Mouse (Mus musculus) MEL (cell line): ENCODE data around the gene Edrf1. TPM values are rescaled to one million over a fixed set of nuclear protein-coding genes. Genes with fewer than 3 reads are reported as not detected.

Experiments
- DNase-seq: peaks from one replicate; pipeline ENCODE4 v3.0.0; 2011; ENCODE audit warnings: low read depth, low spot score
- H3K27ac ChIP-seq: 2 replicates; pipeline ENCODE4 v1.5.1; 2012; ENCODE audit warnings: low read depth, mild to moderate bottlenecking, control low read depth, low read length, moderate library complexity; ENCODE audit not compliant: control insufficient read depth
- H3K27me3 ChIP-seq, 2 experiments: fragments of 150-350 bp in 1 of 2; sonication (generic) in 1 of 2; 2 replicates each; pipeline ENCODE4 v1.6.1; 2012; ENCODE audit warnings: low read length in 2 of 2, mild to moderate bottlenecking in 2 of 2, improper control_type of control experiment in 1 of 2, moderate library complexity in 1 of 2; ENCODE audit not compliant: insufficient read depth in 2 of 2, control insufficient read depth in 1 of 2
- H3K36me3 ChIP-seq, 2 experiments: 2 replicates each; pipeline ENCODE4 v1.6.1; 2012 to 2014; ENCODE audit warnings: low read length in 2 of 2, improper control_type of control experiment in 1 of 2, inconsistent platforms in 1 of 2, mild to moderate bottlenecking in 1 of 2; ENCODE audit not compliant: insufficient read depth in 2 of 2, control insufficient read depth in 1 of 2
- H3K4me1 ChIP-seq, 2 experiments: fragments of 150-350 bp in 1 of 2; sonication (generic) in 1 of 2; 2 replicates each; pipeline ENCODE4 v1.6.1; 2012; ENCODE audit warnings: low read length in 2 of 2, improper control_type of control experiment in 1 of 2, mild to moderate bottlenecking in 1 of 2; ENCODE audit not compliant: insufficient read depth in 2 of 2, control insufficient read depth in 1 of 2
- H3K4me3 ChIP-seq, 2 experiments: fragments of 150-350 bp in 1 of 2; sonication (generic) in 1 of 2; 2 replicates each; pipeline ENCODE4 v1.5.1; 2012; ENCODE audit warnings: low read depth in 2 of 2, low read length in 2 of 2, mild to moderate bottlenecking in 2 of 2, moderate library complexity in 2 of 2, control low read depth in 1 of 2, improper control_type of control experiment in 1 of 2; ENCODE audit not compliant: control insufficient read depth in 1 of 2, insufficient read depth in 1 of 2
- H3K79me2 ChIP-seq: 2 replicates; pipeline ENCODE4 v1.6.1; 2012; ENCODE audit warnings: mild to moderate bottlenecking, low read length, moderate library complexity; ENCODE audit not compliant: control insufficient read depth, poor library complexity, insufficient read depth
- H3K9ac ChIP-seq: 2 replicates; pipeline ENCODE4 v1.6.1; 2012; ENCODE audit warnings: low read depth, mild to moderate bottlenecking, control low read depth, low read length, moderate library complexity; ENCODE audit not compliant: control insufficient read depth, poor library complexity, severe bottlenecking
- H3K9me3 ChIP-seq: fragments of 150-350 bp; sonication (generic); replicated peaks from 2 replicates; pipeline ENCODE4 v1.6.1; 2012; ENCODE audit warnings: mild to moderate bottlenecking, low read length, improper control_type of control experiment, moderate library complexity; ENCODE audit not compliant: insufficient read depth
- CHD1 ChIP-seq: IDR thresholded peaks from 2 replicates; pipeline ENCODE4 v1.6.1; 2012; ENCODE audit warnings: low read depth, mild to moderate bottlenecking, inconsistent platforms, low read length, improper control_type of control experiment
- CHD2 ChIP-seq: IDR thresholded peaks from 2 replicates; pipeline ENCODE4 v1.6.1; 2011; ENCODE audit warnings: low read length, improper control_type of control experiment
- CTCF ChIP-seq, 3 experiments: IDR thresholded peaks in 2 of 3; conservative IDR thresholded peaks in 1 of 3; 2 replicates each; pipeline ENCODE4 v1.5.1; 2011 to 2012; ENCODE audit warnings: low read length in 3 of 3, low read depth in 2 of 3, mild to moderate bottlenecking in 2 of 3, improper control_type of control experiment in 1 of 3, inconsistent platforms in 1 of 3, mixed read lengths in 1 of 3, moderate library complexity in 1 of 3; ENCODE audit not compliant: control insufficient read depth in 1 of 3, insufficient read depth in 1 of 3, poor library complexity in 1 of 3, severe bottlenecking in 1 of 3
- E2F4 ChIP-seq: IDR thresholded peaks from 2 replicates; pipeline ENCODE4 v1.6.1; 2011; ENCODE audit warnings: low read depth, low read length, improper control_type of control experiment, borderline replicate concordance
- GATA1 ChIP-seq: IDR thresholded peaks from 2 replicates; pipeline ENCODE4 v1.6.1; 2011; ENCODE audit warnings: low read depth, low read length, improper control_type of control experiment
- HCFC1 ChIP-seq: IDR thresholded peaks from 2 replicates; pipeline ENCODE4 v1.6.1; 2012; ENCODE audit warnings: low read depth, mild to moderate bottlenecking, inconsistent platforms, low read length, improper control_type of control experiment, moderate library complexity
- MAX ChIP-seq: IDR thresholded peaks from 2 replicates; pipeline ENCODE4 v1.6.1; 2011; ENCODE audit warnings: low read length, improper control_type of control experiment
- MYB ChIP-seq: IDR thresholded peaks from 2 replicates; pipeline ENCODE4 v1.6.1; 2011; ENCODE audit warnings: mild to moderate bottlenecking, low read depth, low read length, improper control_type of control experiment
- MYC ChIP-seq: IDR thresholded peaks from 2 replicates; pipeline ENCODE4 v1.6.1; 2011; ENCODE audit warnings: low read depth, mild to moderate bottlenecking, low read length, improper control_type of control experiment, moderate library complexity
- POLR2A ChIP-seq, 2 experiments: IDR thresholded peaks; 2 replicates each; pipeline ENCODE4 v1.6.1; 2011 to 2012; ENCODE audit warnings: low read length in 2 of 2, mild to moderate bottlenecking in 2 of 2, control low read depth in 1 of 2, improper control_type of control experiment in 1 of 2, low read depth in 1 of 2, moderate library complexity in 1 of 2; ENCODE audit not compliant: control insufficient read depth in 1 of 2, insufficient read depth in 1 of 2, poor library complexity in 1 of 2
- POLR2AphosphoS2 ChIP-seq: IDR thresholded peaks from 2 replicates; pipeline ENCODE4 v1.6.1; 2011; ENCODE audit warnings: low read length, improper control_type of control experiment
- POLR2AphosphoS5 ChIP-seq: IDR thresholded peaks from 2 replicates; pipeline ENCODE4 v1.6.1; 2012; ENCODE audit warnings: low read depth, borderline replicate concordance, mild to moderate bottlenecking, inconsistent platforms, low read length, moderate library complexity, mixed read lengths
- RAD21 ChIP-seq: IDR thresholded peaks from 2 replicates; pipeline ENCODE4 v1.6.1; 2011; ENCODE audit warnings: mild to moderate bottlenecking, low read depth, low read length, improper control_type of control experiment
- SIN3A ChIP-seq: IDR thresholded peaks from 2 replicates; pipeline ENCODE4 v1.6.1; 2012; ENCODE audit warnings: low read length, improper control_type of control experiment, inconsistent platforms
- TBP ChIP-seq: IDR thresholded peaks from 2 replicates; pipeline ENCODE4 v1.8.0; 2011; ENCODE audit warnings: low read depth, low read length, improper control_type of control experiment
- UBTF ChIP-seq: IDR thresholded peaks from 2 replicates; pipeline ENCODE4 v1.6.1; 2012; ENCODE audit warnings: low read depth, mild to moderate bottlenecking, inconsistent platforms, low read length, improper control_type of control experiment, moderate library complexity, borderline replicate concordance; ENCODE audit not compliant: insufficient read depth
- USF1 ChIP-seq: IDR thresholded peaks from 2 replicates; pipeline ENCODE4 v1.6.1; 2014; ENCODE audit warnings: low read depth, mild to moderate bottlenecking, inconsistent platforms, low read length, improper control_type of control experiment, moderate library complexity
- USF2 ChIP-seq, 2 experiments: IDR thresholded peaks; 2 replicates each; pipeline ENCODE4 v1.6.1; 2011 to 2012; ENCODE audit warnings: improper control_type of control experiment in 2 of 2, low read length in 2 of 2, borderline replicate concordance in 1 of 2, inconsistent platforms in 1 of 2, low read depth in 1 of 2, mild to moderate bottlenecking in 1 of 2; ENCODE audit not compliant: insufficient read depth in 1 of 2
- ZMIZ1 ChIP-seq: IDR thresholded peaks from 2 replicates; pipeline ENCODE4 v1.6.1; 2012; ENCODE audit warnings: low read depth, mild to moderate bottlenecking, inconsistent platforms, low read length, improper control_type of control experiment, moderate library complexity
- polyA plus RNA-seq, 2 experiments: library from polyadenylated mRNA; stranded (reverse) in 1 of 2; unstranded in 1 of 2; fragments of >175 nt in 1 of 2; fragments of >200 nt in 1 of 2; gene quantifications; 2 replicates each; pipeline versions ENCODE4 v1.2.1 to v1.2.4; 2012; ENCODE audit warnings: low replicate concordance in 2 of 2, low read depth in 1 of 2; ENCODE audit not compliant: insufficient read length in 2 of 2, insufficient read depth in 1 of 2, missing spikeins in 1 of 2
- total RNA-seq: library from RNA; depleted of rRNA; stranded (reverse); fragments of 300-350 nt; gene quantifications from 2 replicates; pipeline ENCODE4 v1.2.3, GENCODE M21; 2012

The Edrf1 gene
- total and polyA plus RNA-seq, 3 experiments = 17.8 to 104 (median 28.1) TPM

- no peak overlapping the region for H3K4me3 ChIP-seq
- H3K27me3 ChIP-seq = peaks cover 0 to 3% of the 10 kb centered on the region in 2 experiments; a peak in 3 of 4 replicates
- no peaks in the 10 kb centered on the region for H3K4me1 ChIP-seq
- H3K9ac ChIP-seq = no peak overlapping the region
- no peaks in the 10 kb centered on the region for H3K36me3 ChIP-seq
- H3K9me3 ChIP-seq = no peaks in the 10 kb centered on the region
- H3K79me2 ChIP-seq = no peaks in the 10 kb centered on the region
- no peak overlapping the region for H3K27ac ChIP-seq
- TF ChIP-seq POLR2AphosphoS5 (no peak), UBTF (no peak), CHD1 (no peak), USF1 (no peak), E2F4 (no peak), USF2 (IDR thresholded peaks at IDR 0.05; ENCODE audit: borderline replicate concordance in 1 of 2, insufficient read depth in 1 of 2, low read depth in 1 of 2, low read length in 2 of 2) (no peak), MYB (no peak), POLR2A (IDR thresholded peaks at IDR 0.05; ENCODE audit: control insufficient read depth in 1 of 2, insufficient read depth in 1 of 2, low read depth in 1 of 2, low read length in 2 of 2, poor library complexity in 1 of 2) (no peak), HCFC1 (no peak), TBP (no peak), GATA1 (no peak)
- TF ChIP-seq, all 39 proteins: peak for 0
- DNase-seq = no peak
Observed at GRCm38 (mm10) chr7:133591750-133592149, 45.6 kb upstream of the Edrf1 start.

DNA sequence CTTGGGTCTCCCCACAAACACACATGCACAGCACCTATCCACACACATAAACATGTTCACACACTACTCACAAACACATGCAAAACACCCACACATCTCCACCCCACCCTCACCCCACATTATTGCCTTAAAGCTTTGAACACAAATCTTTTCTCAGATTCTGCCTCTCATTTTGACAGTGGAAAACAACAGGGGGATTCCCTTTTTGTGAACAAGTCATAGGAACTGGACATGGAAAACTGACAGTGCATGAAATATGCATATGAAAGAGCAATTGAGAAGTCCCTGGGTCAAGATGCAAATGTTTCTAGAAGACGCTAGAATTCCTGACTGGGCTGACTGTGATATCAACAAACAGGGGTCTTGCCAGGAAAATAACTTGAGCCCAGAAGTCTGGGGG lies 36.8 kb upstream of the Edrf1 start:
- Histone ChIP-seq H3K9me3 (no peaks in the 10 kb centered on the region), H3K36me3 (no peaks in the 10 kb centered on the region), H3K27ac (no peak overlapping the region), H3K4me3 (no peak overlapping the region), H3K27me3 (0 out of 4 replicates have a peak, but pooled peaks cover 0 to 2% of the 10 kb centered on the region in 2 experiments), H3K9ac (no peak overlapping the region), H3K79me2 (no peaks in the 10 kb centered on the region), H3K4me1 (no peaks in the 10 kb centered on the region)
- DNase-seq = no peak
- TF ChIP-seq CHD2 (no peak), RAD21 (no peak), POLR2AphosphoS5 (no peak), POLR2AphosphoS2 (no peak), ZMIZ1 (no peak), SIN3A (no peak), UBTF (no peak), CTCF (IDR thresholded peaks at IDR 0.05 in 2 of 3, conservative IDR thresholded peaks at IDR 0.05 in 1 of 3; ENCODE audit: control insufficient read depth in 1 of 3, insufficient read depth in 1 of 3, low read depth in 2 of 3, low read length in 3 of 3, poor library complexity in 1 of 3, severe bottlenecking in 1 of 3) (no peak), MAX (no peak), MYC (no peak)
